Comparison of ENCODE assay signal across 14 mouse cellular contexts in genomic region chr7:142089648-142090447, GRCm38 (mm10). TPM values are rescaled to one million over a fixed set of nuclear protein-coding genes. Genes with fewer than 3 reads are reported as not detected.
DNase-seq lines count a peak whose midpoint lies in the region; ATAC-seq lines count a peak whose summit lies in the region.
"Had no signal": no experiment of that assay in that cellular context is flagged by ENCODE, and none has a peak within 500 bp of the region (broad histone marks: within the 10 kb centered on the region; RNA-seq: fewer than 3 reads in every experiment).

No protein-coding gene starts in this region.

- peak overlapping the region; percentile 99 for H3K27ac ChIP-seq in liver, embryonic 12.5 days
- peak overlapping the region; percentile 95 for H3K27ac ChIP-seq in hindbrain, embryonic 15.5 days (replicated peaks)
- peak overlapping the region; percentile 96 for H3K27ac ChIP-seq in neural tube, embryonic 13.5 days (replicated peaks)

- DNase-seq in cerebellum, adult 11 months: peak; percentile 38
- DNase-seq in cerebellum, adult 8-10 months: no peak
- no peak for DNase-seq in liver
- no peak for DNase-seq in kidney, adult 8-10 months
- no peak for DNase-seq in gastrocnemius, postnatal 4 days (ENCODE audit: low spot score in 2 of 2)
- DNase-seq: kidney, adult 11 months had no signal

- H3K9me3 ChIP-seq in liver, embryonic 12.5 days (replicated peaks): no peaks in the 10 kb centered on the region
- H3K9me3 ChIP-seq in hindbrain, embryonic 15.5 days: no peaks in the 10 kb centered on the region
- no peaks in the 10 kb centered on the region for H3K9me3 ChIP-seq in neural tube, embryonic 13.5 days

- H3K4me2 ChIP-seq in liver, embryonic 12.5 days: peak overlapping the region; percentile 15; the same call in 1 of the 2 replicates
- H3K4me2 ChIP-seq in hindbrain, embryonic 15.5 days: peak overlapping the region; percentile 92
- peak overlapping the region; percentile 85 for H3K4me2 ChIP-seq in neural tube, embryonic 13.5 days

- H3K4me3 ChIP-seq in liver, embryonic 12.5 days: no peak overlapping the region
- H3K4me3 ChIP-seq in hindbrain, embryonic 15.5 days: peak overlapping the region; percentile 3; the same call in 1 of the 2 replicates
- H3K4me3 ChIP-seq in neural tube, embryonic 13.5 days: no peak overlapping the region

- 61% methylated on average over 17 of the region's 17 CpGs for WGBS in liver, embryonic 12.5 days (ENCODE audit: insufficient replicate concordance)
- WGBS in hindbrain, embryonic 15.5 days: 34% methylated on average over 17 of the region's 17 CpGs
- 45% methylated on average over 17 of the region's 17 CpGs for WGBS in neural tube, embryonic 13.5 days

- ATAC-seq in liver, embryonic 12.5 days: no peak
- ATAC-seq in hindbrain, embryonic 15.5 days (ENCODE audit: low FRiP score, low read depth): no peak
- ATAC-seq in neural tube, embryonic 13.5 days (ENCODE audit: low read depth): no peak

- H3K36me3 ChIP-seq in liver, embryonic 12.5 days: peaks cover 22% of the 10 kb centered on the region
- H3K36me3 ChIP-seq in hindbrain, embryonic 15.5 days: peaks cover 36% of the 10 kb centered on the region
- peaks cover 39% of the 10 kb centered on the region for H3K36me3 ChIP-seq in neural tube, embryonic 13.5 days

- H3K9ac ChIP-seq in liver, embryonic 12.5 days: peak overlapping the region; percentile 75
- 0 out of 2 replicates have a peak overlapping the region, but pooled peaks have one; percentile 29 for H3K9ac ChIP-seq in hindbrain, embryonic 15.5 days
- peak overlapping the region; percentile 99 for H3K9ac ChIP-seq in neural tube, embryonic 13.5 days

- peaks cover 98% of the 10 kb centered on the region for H3K4me1 ChIP-seq in liver, embryonic 12.5 days
- H3K4me1 ChIP-seq in hindbrain, embryonic 15.5 days (replicated peaks): peaks cover 67% of the 10 kb centered on the region
- peaks cover 77% of the 10 kb centered on the region for H3K4me1 ChIP-seq in neural tube, embryonic 13.5 days (replicated peaks)

- peaks cover 79% of the 10 kb centered on the region for H3K27me3 ChIP-seq in liver, embryonic 12.5 days (replicated peaks)
- no peaks in the 10 kb centered on the region for H3K27me3 ChIP-seq in hindbrain, embryonic 15.5 days
- peaks cover 18% of the 10 kb centered on the region for H3K27me3 ChIP-seq in neural tube, embryonic 13.5 days

RNA-seq across cellular contexts. Expression of gene Dusp8, which starts 5.8 kb away (rescaled TPM):
- polyA plus RNA-seq in liver, embryonic 12.5 days (2016; fragmentation: Nextera tagmentation; extraction: Ambion mirVana): 7.4 and 7.5 TPM in 2 replicates
- 117 and 134 TPM in 2 replicates for polyA plus RNA-seq in hindbrain, embryonic 15.5 days (2015; fragmentation: Nextera tagmentation; extraction: Ambion mirVana)
- 88.4 and 96.1 TPM in 2 replicates for polyA plus RNA-seq in neural tube, embryonic 13.5 days (2015; fragmentation: Nextera tagmentation; extraction: Ambion mirVana)
- total RNA-seq in gastrocnemius, postnatal 4 days (2021): 10 to 100 TPM; 14.3 to 20.4 TPM

RNA-seq across cellular contexts. Expression of gene Mob2, which starts 29.0 kb away (rescaled TPM):
- 62.9 and 64.6 TPM in 2 replicates for polyA plus RNA-seq in liver, embryonic 12.5 days (2016; fragmentation: Nextera tagmentation; extraction: Ambion mirVana)
- polyA plus RNA-seq in hindbrain, embryonic 15.5 days (2015; fragmentation: Nextera tagmentation; extraction: Ambion mirVana): 50.8 and 53.4 TPM in 2 replicates
- 51.3 and 52.8 TPM in 2 replicates for polyA plus RNA-seq in neural tube, embryonic 13.5 days (2015; fragmentation: Nextera tagmentation; extraction: Ambion mirVana)
- total RNA-seq in gastrocnemius, postnatal 4 days (2021): 10 to 100 TPM; 45.0 to 47.9 TPM

RNA-seq across cellular contexts. Expression of gene Gm45618, which starts 30.7 kb away (rescaled TPM):
- polyA plus RNA-seq in liver, embryonic 12.5 days (2016; fragmentation: Nextera tagmentation; extraction: Ambion mirVana): not detected in 2 replicates
- 0.43 TPM in 1 of 2 replicates, not detected in the other for polyA plus RNA-seq in hindbrain, embryonic 15.5 days (2015; fragmentation: Nextera tagmentation; extraction: Ambion mirVana)
- polyA plus RNA-seq in neural tube, embryonic 13.5 days (2015; fragmentation: Nextera tagmentation; extraction: Ambion mirVana): not detected in 2 replicates
- not detected for total RNA-seq in gastrocnemius, postnatal 4 days (2021)
- total RNA-seq: adrenal gland, postnatal 10 days; left cerebral cortex, adult 18-20 months; MEL had no signal
- polyA plus RNA-seq: frontal cortex, adult 2 months; stomach, embryonic 14.5 days had no signal

RNA-seq across cellular contexts. Expression of gene Gm39115, which starts 46.0 kb away (rescaled TPM):
- not detected in 2 replicates for polyA plus RNA-seq in liver, embryonic 12.5 days (2016; fragmentation: Nextera tagmentation; extraction: Ambion mirVana)
- not detected in 2 replicates for polyA plus RNA-seq in hindbrain, embryonic 15.5 days (2015; fragmentation: Nextera tagmentation; extraction: Ambion mirVana)
- polyA plus RNA-seq in neural tube, embryonic 13.5 days (2015; fragmentation: Nextera tagmentation; extraction: Ambion mirVana): not detected in 2 replicates
- total RNA-seq in gastrocnemius, postnatal 4 days (2021): not detected
- total RNA-seq: adrenal gland, postnatal 10 days; left cerebral cortex, adult 18-20 months; MEL had no signal
- polyA plus RNA-seq: frontal cortex, adult 2 months; stomach, embryonic 14.5 days had no signal

RNA-seq across cellular contexts. Expression of gene Gm45337, which starts 54.6 kb away (rescaled TPM):
- not detected in 2 replicates for polyA plus RNA-seq in liver, embryonic 12.5 days (2016; fragmentation: Nextera tagmentation; extraction: Ambion mirVana)
- not detected in 2 replicates for polyA plus RNA-seq in hindbrain, embryonic 15.5 days (2015; fragmentation: Nextera tagmentation; extraction: Ambion mirVana)
- not detected in 2 replicates for polyA plus RNA-seq in neural tube, embryonic 13.5 days (2015; fragmentation: Nextera tagmentation; extraction: Ambion mirVana)
- not detected for total RNA-seq in gastrocnemius, postnatal 4 days (2021)
- total RNA-seq: adrenal gland, postnatal 10 days; left cerebral cortex, adult 18-20 months; MEL had no signal
- polyA plus RNA-seq: frontal cortex, adult 2 months; stomach, embryonic 14.5 days had no signal

Comparison
In these comparisons a context has a peak if more than half of its experiments do, and no peak if none do; other contexts are left out.
1. H3K4me2 ChIP-seq: peak in every context shown above with its lines; median percentile 92 in hindbrain, embryonic 15.5 days; 85 in neural tube, embryonic 13.5 days; 15 in liver, embryonic 12.5 days.
2. H3K9ac ChIP-seq: peak in every context shown above with its lines; median percentile 99 in neural tube, embryonic 13.5 days; 75 in liver, embryonic 12.5 days; 29 in hindbrain, embryonic 15.5 days.
3. RNA of gene Dusp8, which starts 5.8 kb away (polyA plus RNA-seq): 117 to 134 TPM in hindbrain, embryonic 15.5 days and 88.4 to 96.1 TPM in neural tube, embryonic 13.5 days; 7.4 to 7.5 TPM in liver, embryonic 12.5 days; every median in the first group is over 10 times any median in the second.
4. Peak in every context shown above with its lines, with median percentiles within 50 percentile points of each other: H3K27ac ChIP-seq.